Mouse (Mus musculus) ES-Bruce4 (cell line): Measurements from ENCODE around the gene Numb. TPM values are rescaled to one million over a fixed set of nuclear protein-coding genes. Genes with fewer than 3 reads are reported as not detected.

Experiments used
- H3K27ac ChIP-seq: 2 replicates; pipeline ENCODE4 v1.5.1; 2012; ENCODE audit warnings: low read length, inconsistent platforms; ENCODE audit not compliant: insufficient read depth
- H3K27me3 ChIP-seq: 2 replicates; pipeline ENCODE4 v1.6.1; 2012; ENCODE audit warnings: mild to moderate bottlenecking, low read length, inconsistent platforms; ENCODE audit not compliant: control insufficient read depth, poor library complexity, insufficient read depth, severe bottlenecking
- H3K36me3 ChIP-seq: 2 replicates; pipeline ENCODE4 v1.6.1; 2012; ENCODE audit warnings: inconsistent platforms, mild to moderate bottlenecking, low read length, moderate library complexity; ENCODE audit not compliant: control insufficient read depth, poor library complexity, insufficient read depth, severe bottlenecking
- H3K4me1 ChIP-seq: one replicate; pipeline ENCODE4 v1.8.1; 2011; ENCODE audit warnings: low read length; ENCODE audit not compliant: control insufficient read depth, insufficient read depth
- H3K4me3 ChIP-seq: 2 replicates; pipeline ENCODE4 v1.5.1; 2011; ENCODE audit warnings: low read depth, mild to moderate bottlenecking, low read length
- H3K9ac ChIP-seq: 2 replicates; pipeline ENCODE4 v1.6.1; 2012; ENCODE audit warnings: low read depth, mild to moderate bottlenecking, inconsistent platforms; ENCODE audit not compliant: poor library complexity, severe bottlenecking
- H3K9me3 ChIP-seq: replicated peaks from 2 replicates; pipeline ENCODE4 v1.6.1; 2012; ENCODE audit warnings: mild to moderate bottlenecking, low read length, inconsistent platforms; ENCODE audit not compliant: control insufficient read depth, poor library complexity, insufficient read depth, severe bottlenecking
- CTCF ChIP-seq: IDR thresholded peaks from one replicate; pipeline ENCODE4 v1.8.1; 2011; ENCODE audit warnings: low read depth, low read length
- EP300 ChIP-seq: IDR thresholded peaks from 2 replicates; pipeline ENCODE4 v1.6.1; 2011; ENCODE audit warnings: low read depth, low read length; ENCODE audit not compliant: insufficient read depth
- POLR2A ChIP-seq: IDR thresholded peaks from one replicate; pipeline ENCODE4 v1.8.1; 2011; ENCODE audit warnings: low read length; ENCODE audit not compliant: insufficient read depth
- polyA plus RNA-seq: library from polyadenylated mRNA; stranded (reverse); fragments of >200 nt; gene quantifications from 2 replicates; pipeline ENCODE4 v1.2.4, GENCODE M21; 2011; ENCODE audit warnings: low read depth; ENCODE audit not compliant: missing spikeins, insufficient read depth, insufficient read length

Numb gene
- polyA plus RNA-seq, 1 experiment: 43.5 TPM

GRCm38 (mm10) chr12:83852512-83853213 lies 69.1 kb downstream of the Numb start:
- TF ChIP-seq CTCF (no peak), POLR2A (no peak), EP300 (no peak)
- H3K27ac ChIP-seq: no peak overlapping the region
- H3K9me3 ChIP-seq: no peaks in the 10 kb centered on the region
- no peaks in the 10 kb centered on the region for H3K4me1 ChIP-seq
- no peaks in the 10 kb centered on the region for H3K27me3 ChIP-seq
- no peak overlapping the region for H3K4me3 ChIP-seq
- H3K9ac ChIP-seq: no peak overlapping the region
- no peaks in the 10 kb centered on the region for H3K36me3 ChIP-seq

- Histone ChIP-seq H3K36me3 (no peaks in the 10 kb centered on the region), H3K9me3 (no peaks in the 10 kb centered on the region), H3K4me1 (no peaks in the 10 kb centered on the region), H3K9ac (no peak overlapping the region), H3K27ac (no peak overlapping the region), H3K27me3 (no peaks in the 10 kb centered on the region), H3K4me3 (no peak overlapping the region)
- no peak for TF ChIP-seq EP300
- no peak for TF ChIP-seq CTCF
- TF ChIP-seq POLR2A: no peak
These were observed 71.4 kb downstream of the Numb start for GRCm38 (mm10) chr12:83850334-83850733.

GRCm38 (mm10) chr12:83848595-83849231 lies 73.0 kb downstream of the Numb start:
- TF ChIP-seq POLR2A: no peak
- TF ChIP-seq CTCF: no peak
- TF ChIP-seq EP300: no peak
- Histone ChIP-seq H3K4me3 (no peak overlapping the region), H3K9me3 (no peaks in the 10 kb centered on the region), H3K4me1 (no peaks in the 10 kb centered on the region), H3K36me3 (no peaks in the 10 kb centered on the region), H3K27me3 (no peaks in the 10 kb centered on the region), H3K9ac (no peak overlapping the region), H3K27ac (no peak overlapping the region)

GRCm38 (mm10) chr12:83847877-83848276 lies 73.9 kb downstream of the Numb start:
- no peak overlapping the region for H3K4me3 ChIP-seq

GRCm38 (mm10) chr12:83842678-83843440 lies 78.9 kb downstream of the Numb start:
- H3K27me3 ChIP-seq: no peaks in the 10 kb centered on the region
- H3K4me1 ChIP-seq: peaks cover 2% of the 10 kb centered on the region
- no peaks in the 10 kb centered on the region; the same call in 1 of the 2 replicates for H3K36me3 ChIP-seq
- TF ChIP-seq CTCF: no peak
- no peaks in the 10 kb centered on the region for H3K9me3 ChIP-seq
- no peak overlapping the region for H3K9ac ChIP-seq
- H3K27ac ChIP-seq: no peak overlapping the region
- no peak overlapping the region for H3K4me3 ChIP-seq

More at GRCm38 (mm10) chr12:83847877-83848276, 73.9 kb downstream of the Numb start:
- no peaks in the 10 kb centered on the region for H3K9me3 ChIP-seq
- H3K27me3 ChIP-seq: no peaks in the 10 kb centered on the region
- H3K9ac ChIP-seq: no peak overlapping the region
- no peak for TF ChIP-seq POLR2A
- TF ChIP-seq EP300: no peak
- no peak for TF ChIP-seq CTCF
- no peaks in the 10 kb centered on the region for H3K4me1 ChIP-seq
- H3K27ac ChIP-seq: no peak overlapping the region
- H3K36me3 ChIP-seq: no peaks in the 10 kb centered on the region
